Mouse (Mus musculus): ENCODE measurements at regions not wholly inside any gene's neighbourhood (a gene's known extent, or its start where the extent isn't known, plus 50 kb on each side); places are given as distances from the start of the nearest gene placed in this dataset.

- Histone ChIP-seq H3K4me1 (ENCODE audit: control insufficient read depth, insufficient read depth, low read length) (no peaks in the 10 kb centered on the region), H3K27ac (ENCODE audit: low read depth, low read length) (no peak overlapping the region), H3K27me3 (ENCODE audit: control insufficient read depth, insufficient read depth, low read length) (no peaks in the 10 kb centered on the region), H3K36me3 (ENCODE audit: control insufficient read depth, insufficient read depth, low read length) (no peaks in the 10 kb centered on the region), H3K4me3 (ENCODE audit: low read length) (no peak overlapping the region), H3K9ac (ENCODE audit: low read depth, low read length) (no peak overlapping the region), H3K9me3 (ENCODE audit: control insufficient read depth, low read length) (peaks cover 2% of the 10 kb centered on the region; the same call in 1 of the 2 replicates), H3K4me2 (replicated peaks; ENCODE audit: low read depth, low read length) (no peak overlapping the region)
- WGBS: 70% methylated on average over 2 of the region's 2 CpGs
- no peak for ATAC-seq (ENCODE audit: low FRiP score, low TSS enrichment)
These were observed 174.4 kb downstream of the Rab11fip4 start for GRCm38 (mm10) chr11:79765396-79765795.

GRCm38 (mm10) chr11:79764026-79764425 is 173.0 kb downstream of the Rab11fip4 start:
- 70% methylated on average over 5 of the region's 6 CpGs for WGBS
- Histone ChIP-seq H3K27me3 (ENCODE audit: control insufficient read depth, insufficient read depth, low read length) (no peaks in the 10 kb centered on the region), H3K4me3 (ENCODE audit: low read length) (no peak overlapping the region), H3K36me3 (ENCODE audit: control insufficient read depth, insufficient read depth, low read length) (no peaks in the 10 kb centered on the region), H3K27ac (ENCODE audit: low read depth, low read length) (no peak overlapping the region), H3K9me3 (ENCODE audit: control insufficient read depth, low read length) (peaks cover 2% of the 10 kb centered on the region; the same call in 1 of the 2 replicates), H3K9ac (ENCODE audit: low read depth, low read length) (no peak overlapping the region), H3K4me2 (replicated peaks; ENCODE audit: low read depth, low read length) (no peak overlapping the region), H3K4me1 (ENCODE audit: control insufficient read depth, insufficient read depth, low read length) (no peaks in the 10 kb centered on the region)
- ATAC-seq (ENCODE audit: low FRiP score, low TSS enrichment): no peak

GRCm38 (mm10) chr11:79762654-79763053 is 171.6 kb downstream of the Rab11fip4 start:
- no peak overlapping the region for H3K4me2 ChIP-seq (replicated peaks; ENCODE audit: low read depth, low read length)
- ATAC-seq (ENCODE audit: low FRiP score, low TSS enrichment): no peak
- WGBS: 98% methylated on average over 2 of the region's 2 CpGs
- H3K4me3 ChIP-seq (ENCODE audit: low read length): no peak overlapping the region
- H3K9ac ChIP-seq (ENCODE audit: low read depth, low read length): no peak overlapping the region
- H3K36me3 ChIP-seq (ENCODE audit: control insufficient read depth, insufficient read depth, low read length): no peaks in the 10 kb centered on the region
- H3K4me1 ChIP-seq (ENCODE audit: control insufficient read depth, insufficient read depth, low read length): no peaks in the 10 kb centered on the region
- H3K27me3 ChIP-seq (ENCODE audit: control insufficient read depth, insufficient read depth, low read length): no peaks in the 10 kb centered on the region
- no peak overlapping the region for H3K27ac ChIP-seq (ENCODE audit: low read depth, low read length)
- H3K9me3 ChIP-seq (ENCODE audit: control insufficient read depth, low read length): no peaks in the 10 kb centered on the region; the same call in 1 of the 2 replicates

GRCm38 (mm10) chr11:79762027-79762426 is 171.0 kb downstream of the Rab11fip4 start:
- Histone ChIP-seq H3K27me3 (ENCODE audit: control insufficient read depth, insufficient read depth, low read length) (no peaks in the 10 kb centered on the region), H3K4me2 (replicated peaks; ENCODE audit: low read depth, low read length) (no peak overlapping the region), H3K9ac (ENCODE audit: low read depth, low read length) (no peak overlapping the region), H3K9me3 (ENCODE audit: control insufficient read depth, low read length) (no peaks in the 10 kb centered on the region; the same call in 1 of the 2 replicates), H3K4me1 (ENCODE audit: control insufficient read depth, insufficient read depth, low read length) (no peaks in the 10 kb centered on the region), H3K36me3 (ENCODE audit: control insufficient read depth, insufficient read depth, low read length) (no peaks in the 10 kb centered on the region), H3K27ac (ENCODE audit: low read depth, low read length) (no peak overlapping the region), H3K4me3 (ENCODE audit: low read length) (no peak overlapping the region)
- ATAC-seq (ENCODE audit: low FRiP score, low TSS enrichment): no peak
- 73% methylated on average over 2 of the region's 2 CpGs for WGBS

- Histone ChIP-seq H3K4me1 (ENCODE audit: control insufficient read depth, insufficient read depth, low read length) (no peaks in the 10 kb centered on the region), H3K4me2 (replicated peaks; ENCODE audit: low read depth, low read length) (no peak overlapping the region), H3K27me3 (ENCODE audit: control insufficient read depth, insufficient read depth, low read length) (no peaks in the 10 kb centered on the region), H3K36me3 (ENCODE audit: control insufficient read depth, insufficient read depth, low read length) (no peaks in the 10 kb centered on the region), H3K27ac (ENCODE audit: low read depth, low read length) (no peak overlapping the region), H3K9me3 (ENCODE audit: control insufficient read depth, low read length) (no peaks in the 10 kb centered on the region), H3K4me3 (ENCODE audit: low read length) (no peak overlapping the region), H3K9ac (ENCODE audit: low read depth, low read length) (no peak overlapping the region)
- WGBS: 89% methylated on average over 4 of the region's 4 CpGs
- no peak for ATAC-seq (ENCODE audit: low FRiP score, low TSS enrichment)
These were observed 169.5 kb downstream of the Rab11fip4 start for GRCm38 (mm10) chr11:79760533-79760932.

- WGBS: 97% methylated on average over 3 of the region's 3 CpGs
- Histone ChIP-seq H3K27ac (ENCODE audit: low read depth, low read length) (no peak overlapping the region), H3K4me1 (ENCODE audit: control insufficient read depth, insufficient read depth, low read length) (no peaks in the 10 kb centered on the region; the same call in 1 of the 2 replicates), H3K9me3 (ENCODE audit: control insufficient read depth, low read length) (no peaks in the 10 kb centered on the region), H3K36me3 (ENCODE audit: control insufficient read depth, insufficient read depth, low read length) (no peaks in the 10 kb centered on the region), H3K9ac (ENCODE audit: low read depth, low read length) (no peak overlapping the region), H3K4me3 (ENCODE audit: low read length) (no peak overlapping the region), H3K27me3 (ENCODE audit: control insufficient read depth, insufficient read depth, low read length) (no peaks in the 10 kb centered on the region), H3K4me2 (replicated peaks; ENCODE audit: low read depth, low read length) (no peak overlapping the region)
- ATAC-seq (ENCODE audit: low FRiP score, low TSS enrichment): no peak
These were observed 167.3 kb downstream of the Rab11fip4 start for GRCm38 (mm10) chr11:79758281-79758680.

GRCm38 (mm10) chr11:79757513-79758071 is 166.6 kb downstream of the Rab11fip4 start:
- no peak overlapping the region for H3K4me3 ChIP-seq (ENCODE audit: low read length)
- H3K27me3 ChIP-seq (ENCODE audit: control insufficient read depth, insufficient read depth, low read length): no peaks in the 10 kb centered on the region
- ATAC-seq (ENCODE audit: low FRiP score, low TSS enrichment): no peak
- no peak overlapping the region for H3K9ac ChIP-seq (ENCODE audit: low read depth, low read length)
- H3K4me1 ChIP-seq (ENCODE audit: control insufficient read depth, insufficient read depth, low read length): peaks cover 4% of the 10 kb centered on the region; the same call in 1 of the 2 replicates
- no peaks in the 10 kb centered on the region for H3K9me3 ChIP-seq (ENCODE audit: control insufficient read depth, low read length)
- no peak overlapping the region for H3K4me2 ChIP-seq (replicated peaks; ENCODE audit: low read depth, low read length)
- 78% methylated on average over 5 of the region's 5 CpGs for WGBS
- H3K36me3 ChIP-seq (ENCODE audit: control insufficient read depth, insufficient read depth, low read length): no peaks in the 10 kb centered on the region
- H3K27ac ChIP-seq (ENCODE audit: low read depth, low read length): no peak overlapping the region

- H3K27ac ChIP-seq (ENCODE audit: low read depth, low read length): no peak overlapping the region
- H3K36me3 ChIP-seq (ENCODE audit: control insufficient read depth, insufficient read depth, low read length): no peaks in the 10 kb centered on the region
- H3K9ac ChIP-seq (ENCODE audit: low read depth, low read length): no peak overlapping the region
- 84% methylated on average over 9 of the region's 9 CpGs for whole genome bisulfite sequencing
- ATAC-seq (ENCODE audit: low FRiP score, low TSS enrichment): no peak
- peaks cover 12% of the 10 kb centered on the region; the same call in 1 of the 2 replicates for H3K4me1 ChIP-seq (ENCODE audit: control insufficient read depth, insufficient read depth, low read length)
- no peaks in the 10 kb centered on the region for H3K9me3 ChIP-seq (ENCODE audit: control insufficient read depth, low read length)
- no peak overlapping the region for H3K4me2 ChIP-seq (replicated peaks; ENCODE audit: low read depth, low read length)
- H3K4me3 ChIP-seq (ENCODE audit: low read length): no peak overlapping the region
- no peaks in the 10 kb centered on the region for H3K27me3 ChIP-seq (ENCODE audit: control insufficient read depth, insufficient read depth, low read length)
These were observed 165.4 kb downstream of the Rab11fip4 start for GRCm38 (mm10) chr11:79756305-79756846.

GRCm38 (mm10) chr11:79753491-79753890 is 162.5 kb downstream of the Rab11fip4 start:
- no peaks in the 10 kb centered on the region for H3K27me3 ChIP-seq (ENCODE audit: control insufficient read depth, insufficient read depth, low read length)
- H3K4me3 ChIP-seq (ENCODE audit: low read length): no peak overlapping the region
- no peaks in the 10 kb centered on the region for H3K9me3 ChIP-seq (ENCODE audit: control insufficient read depth, low read length)
- H3K9ac ChIP-seq (ENCODE audit: low read depth, low read length): no peak overlapping the region
- 85% methylated on average over 2 of the region's 2 CpGs for WGBS
- no peaks in the 10 kb centered on the region for H3K36me3 ChIP-seq (ENCODE audit: control insufficient read depth, insufficient read depth, low read length)
- H3K4me1 ChIP-seq (ENCODE audit: control insufficient read depth, insufficient read depth, low read length): peaks cover 12% of the 10 kb centered on the region; the same call in 1 of the 2 replicates
- ATAC-seq (ENCODE audit: low FRiP score, low TSS enrichment): no peak
- no peak overlapping the region for H3K4me2 ChIP-seq (replicated peaks; ENCODE audit: low read depth, low read length)
- no peak overlapping the region for H3K27ac ChIP-seq (ENCODE audit: low read depth, low read length)
